Mouse (Mus musculus) kidney, adult 11 months (tissue): ENCODE measurements around the gene Plpp3.
"Not testable (repeated sequence)": the region's sequence is repeated elsewhere in the genome, so short reads cannot be mapped to it uniquely, and the experiment has no call there.

Source experiments
- DNase-seq: peaks from one replicate; pipeline ENCODE4 v3.0.0; 2022

Plpp3 gene

GRCm38 (mm10) chr4:105262358-105262757, 105.2 kb downstream of the Plpp3 start:
- DNase-seq: peak; percentile 55

- DNase-seq: no peak
These were observed 106.5 kb downstream of the Plpp3 start for GRCm38 (mm10) chr4:105263600-105263999.

- DNase-seq: no peak
These were observed 107.9 kb downstream of the Plpp3 start for GRCm38 (mm10) chr4:105265041-105265440.

GRCm38 (mm10) chr4:105265678-105266077, 108.5 kb downstream of the Plpp3 start:
- DNase-seq: no peak

GRCm38 (mm10) chr4:105268202-105268730, 111.1 kb downstream of the Plpp3 start:
- no peak for DNase-seq

GRCm38 (mm10) chr4:105269398-105269797, 112.3 kb downstream of the Plpp3 start:
- DNase-seq: not testable (repeated sequence)

- DNase-seq: no peak
These were observed 114.0 kb downstream of the Plpp3 start for GRCm38 (mm10) chr4:105271166-105271565.

GRCm38 (mm10) chr4:105273034-105273433, 115.9 kb downstream of the Plpp3 start:
- DNase-seq: no peak

GRCm38 (mm10) chr4:105273486-105273885, 116.3 kb downstream of the Plpp3 start:
- no peak for DNase-seq

- DNase-seq: no peak
These were observed 118.5 kb downstream of the Plpp3 start for GRCm38 (mm10) chr4:105275616-105276015.

GRCm38 (mm10) chr4:105276062-105276795, 119.1 kb downstream of the Plpp3 start:
- DNase-seq: no peak

GRCm38 (mm10) chr4:105278161-105278560, 121.0 kb downstream of the Plpp3 start:
- no peak for DNase-seq

GRCm38 (mm10) chr4:105278571-105279410, 121.6 kb downstream of the Plpp3 start:
- DNase-seq: peak; percentile 75

- DNase-seq: peak; percentile 83
These were observed 122.7 kb downstream of the Plpp3 start for GRCm38 (mm10) chr4:105279806-105280205.

GRCm38 (mm10) chr4:105281751-105282231, 124.6 kb downstream of the Plpp3 start:
- no peak for DNase-seq
